Mouse (Mus musculus): ENCODE data around the gene Dnmt3l. TPM values are rescaled to one million over a fixed set of nuclear protein-coding genes. Genes with fewer than 3 reads are reported as not detected.
A peak's percentile ranks its signal among the peaks of the same experiment; 100 is the strongest.
"Not testable (repeated sequence)": the region's sequence is repeated elsewhere in the genome, so short reads cannot be mapped to it uniquely, and the experiment has no call there.

Gene Dnmt3l
- total and polyA plus RNA-seq, 2 experiments from 2014 or later: not detected

DNA sequence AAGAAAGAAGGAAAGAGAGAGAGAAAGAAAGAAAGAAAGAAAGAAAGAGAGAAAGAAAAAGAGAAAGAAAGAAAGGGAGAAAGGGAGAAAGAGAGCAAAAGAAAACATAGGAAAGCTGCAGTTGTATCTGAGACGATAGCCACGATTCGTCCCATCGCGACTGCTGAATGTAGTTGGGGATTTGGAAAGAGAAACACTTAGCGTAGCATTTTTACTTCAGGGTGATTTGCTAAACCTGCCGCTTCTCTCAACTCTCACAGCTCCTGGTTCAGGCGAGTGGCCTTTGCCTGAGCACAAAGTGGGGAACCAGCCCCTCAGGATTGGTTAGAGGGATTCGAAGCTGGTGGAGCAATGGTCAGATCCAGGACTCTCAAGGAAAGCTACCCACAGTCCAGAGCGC is 31.4 kb upstream of the Dnmt3l start:
- TF ChIP-seq EP300 (IDR thresholded peaks at IDR 0.05; ENCODE audit: low read depth) (no peak), CTCF (IDR thresholded peaks at IDR 0.05; ENCODE audit: low read depth) (no peak)
- Histone ChIP-seq H3K9ac (replicated peaks; ENCODE audit: low read depth, low read length) (no peak overlapping the region), H3K27me3 (ENCODE audit: control insufficient read depth, insufficient read depth, low read length) (no peaks in the 10 kb centered on the region), H3K36me3 (replicated peaks; ENCODE audit: control insufficient read depth, insufficient read depth, low read length) (0 out of 2 replicates have a peak, but pooled peaks cover 4% of the 10 kb centered on the region), H3K4me1 (ENCODE audit: control insufficient read depth, insufficient read depth) (peaks cover 26% of the 10 kb centered on the region), H3K9me3 (replicated peaks; ENCODE audit: control insufficient read depth, low read length) (0 out of 2 replicates have a peak, but pooled peaks cover 6% of the 10 kb centered on the region), H3K4me3 (ENCODE audit: low read depth, low read length) (peak overlapping the region; percentile 68), H3K4me2 (ENCODE audit: low read depth, low read length) (peak overlapping the region; percentile 89), H3K27ac (ENCODE audit: low read depth) (peak overlapping the region; percentile 5; the same call in 1 of the 2 replicates)
- ATAC-seq (ENCODE audit: insufficient read depth, low read depth): no peak
- DNase-seq (ENCODE audit: low spot score): no peak
- 10% methylated on average over 10 of the region's 10 CpGs for WGBS

DNA sequence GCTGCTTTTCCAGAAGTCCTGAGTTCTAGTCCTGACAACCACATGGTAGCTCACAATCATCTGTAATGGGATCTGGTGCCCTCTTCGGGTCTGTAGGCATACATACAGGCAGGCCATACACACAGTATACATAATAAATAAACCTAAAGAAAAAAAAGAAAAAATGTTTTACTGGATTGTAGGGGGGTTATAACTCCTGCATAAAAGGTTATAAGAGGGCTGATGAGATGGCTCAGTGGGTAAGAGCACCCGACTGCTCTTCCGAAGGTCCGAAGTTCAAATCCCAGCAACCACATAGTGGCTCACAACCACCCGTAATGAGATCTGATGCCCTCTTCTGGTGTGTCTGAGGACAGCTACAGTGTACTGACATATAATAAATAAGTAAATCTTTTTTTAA is 30.6 kb upstream of the Dnmt3l start:
- H3K4me1 ChIP-seq (ENCODE audit: control insufficient read depth, insufficient read depth): peaks cover 26% of the 10 kb centered on the region
- H3K9me3 ChIP-seq (replicated peaks; ENCODE audit: control insufficient read depth, low read length); ATAC-seq (ENCODE audit: insufficient read depth, low read depth); H3K4me2 ChIP-seq (ENCODE audit: low read depth, low read length); H3K36me3 ChIP-seq (replicated peaks; ENCODE audit: control insufficient read depth, insufficient read depth, low read length); DNase-seq (ENCODE audit: low spot score); H3K27me3 ChIP-seq (ENCODE audit: control insufficient read depth, insufficient read depth, low read length); H3K9ac ChIP-seq (replicated peaks; ENCODE audit: low read depth, low read length); H3K4me3 ChIP-seq (ENCODE audit: low read depth, low read length); H3K27ac ChIP-seq (ENCODE audit: low read depth): not testable (repeated sequence)
- 91% methylated on average over 5 of the region's 5 CpGs for WGBS

GRCm38 (mm10) chr10:78012661-78013495 is 28.9 kb upstream of the Dnmt3l start:
- Histone ChIP-seq H3K4me1 (ENCODE audit: control insufficient read depth, insufficient read depth) (peaks cover 11% of the 10 kb centered on the region), H3K27ac (ENCODE audit: low read depth) (no peak overlapping the region), H3K4me2 (ENCODE audit: low read depth, low read length) (no peak overlapping the region), H3K36me3 (replicated peaks; ENCODE audit: control insufficient read depth, insufficient read depth, low read length) (no peaks in the 10 kb centered on the region), H3K27me3 (ENCODE audit: control insufficient read depth, insufficient read depth, low read length) (no peaks in the 10 kb centered on the region), H3K9ac (replicated peaks; ENCODE audit: low read depth, low read length) (no peak overlapping the region), H3K4me3 (ENCODE audit: low read depth, low read length) (no peak overlapping the region), H3K9me3 (replicated peaks; ENCODE audit: control insufficient read depth, low read length) (0 out of 2 replicates have a peak, but pooled peaks cover 6% of the 10 kb centered on the region)
- no peak for DNase-seq (ENCODE audit: low spot score)
- WGBS: 86% methylated on average over 18 of the region's 18 CpGs
- TF ChIP-seq EP300 (IDR thresholded peaks at IDR 0.05; ENCODE audit: low read depth) (no peak), CTCF (IDR thresholded peaks at IDR 0.05; ENCODE audit: low read depth) (no peak)
- no peak for ATAC-seq (ENCODE audit: insufficient read depth, low read depth)

DNA sequence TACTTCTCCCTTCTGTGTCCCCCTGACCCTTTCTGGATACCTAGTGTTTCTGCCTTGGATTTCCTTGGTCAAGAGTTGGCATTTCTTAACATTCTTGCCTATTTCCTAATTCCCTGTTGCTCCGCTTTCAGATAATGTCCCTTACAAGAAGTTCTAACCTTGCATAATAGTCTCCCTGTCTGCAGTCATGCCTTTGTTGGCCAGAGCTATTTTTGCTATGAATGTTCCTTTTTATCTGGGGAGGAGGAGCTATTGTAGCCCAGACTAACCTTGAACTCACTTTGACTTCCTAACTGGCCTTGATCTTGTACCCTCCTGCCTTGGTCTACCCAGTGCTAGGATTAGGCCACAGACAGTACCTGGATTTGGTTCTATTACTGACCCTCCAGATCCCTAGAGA is 26.3 kb upstream of the Dnmt3l start:
- peak; percentile 50; the same call in 1 of the 2 replicates for ATAC-seq (ENCODE audit: insufficient read depth, low read depth)
- DNase-seq (ENCODE audit: low spot score): peak; percentile 50
- H3K9ac ChIP-seq (replicated peaks; ENCODE audit: low read depth, low read length): 0 out of 2 replicates have a peak overlapping the region, but pooled peaks have one; percentile 14

GRCm38 (mm10) chr10:78016366-78016765 is 25.4 kb upstream of the Dnmt3l start:
- no peak for ATAC-seq (ENCODE audit: insufficient read depth, low read depth)
- H3K4me2 ChIP-seq (ENCODE audit: low read depth, low read length): no peak overlapping the region
- H3K36me3 ChIP-seq (replicated peaks; ENCODE audit: control insufficient read depth, insufficient read depth, low read length): no peaks in the 10 kb centered on the region
- H3K9ac ChIP-seq (replicated peaks; ENCODE audit: low read depth, low read length): no peak overlapping the region
- TF ChIP-seq EP300 (IDR thresholded peaks at IDR 0.05; ENCODE audit: low read depth) (no peak), CTCF (IDR thresholded peaks at IDR 0.05; ENCODE audit: low read depth) (no peak)
- no peak overlapping the region for H3K4me3 ChIP-seq (ENCODE audit: low read depth, low read length)
- WGBS: 50% methylated on average over 5 of the region's 5 CpGs
- H3K9me3 ChIP-seq (replicated peaks; ENCODE audit: control insufficient read depth, low read length): 0 out of 2 replicates have a peak, but pooled peaks cover 6% of the 10 kb centered on the region
- H3K4me1 ChIP-seq (ENCODE audit: control insufficient read depth, insufficient read depth): no peaks in the 10 kb centered on the region
- no peaks in the 10 kb centered on the region for H3K27me3 ChIP-seq (ENCODE audit: control insufficient read depth, insufficient read depth, low read length)
- no peak for DNase-seq (ENCODE audit: low spot score)
- peak overlapping the region; percentile 28; the same call in 1 of the 2 replicates for H3K27ac ChIP-seq (ENCODE audit: low read depth)

More for the DNA sequence above, 26.3 kb upstream of the Dnmt3l start:
- Histone ChIP-seq H3K4me3 (ENCODE audit: low read depth, low read length) (no peak overlapping the region), H3K27me3 (ENCODE audit: control insufficient read depth, insufficient read depth, low read length) (no peaks in the 10 kb centered on the region), H3K4me2 (ENCODE audit: low read depth, low read length) (no peak overlapping the region), H3K36me3 (replicated peaks; ENCODE audit: control insufficient read depth, insufficient read depth, low read length) (no peaks in the 10 kb centered on the region), H3K27ac (ENCODE audit: low read depth) (peak overlapping the region; percentile 87), H3K9me3 (replicated peaks; ENCODE audit: control insufficient read depth, low read length) (0 out of 2 replicates have a peak, but pooled peaks cover 6% of the 10 kb centered on the region), H3K4me1 (ENCODE audit: control insufficient read depth, insufficient read depth) (no peaks in the 10 kb centered on the region; the same call in 1 of the 2 replicates)
- TF ChIP-seq CTCF (IDR thresholded peaks at IDR 0.05; ENCODE audit: low read depth) (no peak), EP300 (IDR thresholded peaks at IDR 0.05; ENCODE audit: low read depth) (no peak)
- 41% methylated on average over 1 of the region's 1 CpGs for WGBS

Data from heart, postnatal 0 days (tissue).